Mouse (Mus musculus) midbrain, embryonic 11.5 days (tissue): ENCODE measurements at regions not wholly inside any gene's neighbourhood (a gene's known extent, or its start where the extent isn't known, plus 50 kb on each side); places are given as distances from the start of the nearest gene placed in this dataset.
A peak's percentile ranks its signal among the peaks of the same experiment; 100 is the strongest.

ENCODE experiments used
- ATAC-seq: fragments of 200-750 bp; cut with Nextera tagmentation; 2 replicates; pipeline ENCODE4 v1.8.0; 2017; ENCODE audit warnings: moderate TSS enrichment, moderate library complexity; ENCODE audit not compliant: low FRiP score
- DNase-seq: peaks from one replicate; pipeline ENCODE4 v3.0.0; 2015; ENCODE audit warnings: low spot score; ENCODE audit errors: missing footprints
- H3K27ac ChIP-seq: fragments of 300-500 bp; sonication (generic); 2 replicates; pipeline ENCODE4 v1.5.1; 2014; ENCODE audit warnings: low read depth, low read length
- H3K27me3 ChIP-seq: fragments of 300-500 bp; sonication (generic); 2 replicates; pipeline ENCODE4 v1.6.1; 2014; ENCODE audit warnings: mild to moderate bottlenecking, low read length, moderate library complexity, mixed read lengths; ENCODE audit not compliant: control insufficient read depth, insufficient read depth
- H3K36me3 ChIP-seq: fragments of 300-500 bp; sonication (generic); 2 replicates; pipeline ENCODE4 v1.6.1; 2014; ENCODE audit warnings: mild to moderate bottlenecking, low read length, moderate library complexity, mixed read lengths; ENCODE audit not compliant: control insufficient read depth, insufficient read depth
- H3K4me1 ChIP-seq: fragments of 300-500 bp; sonication (generic); 2 replicates; pipeline ENCODE4 v1.6.1; 2014; ENCODE audit warnings: low read length; ENCODE audit not compliant: control insufficient read depth, insufficient read depth
- H3K4me2 ChIP-seq: fragments of 300-500 bp; sonication (generic); 2 replicates; pipeline ENCODE4 v1.6.1; 2014; ENCODE audit warnings: mild to moderate bottlenecking, moderate library complexity
- H3K4me3 ChIP-seq: fragments of 300-500 bp; sonication (generic); 2 replicates; pipeline ENCODE4 v1.5.1; 2014; ENCODE audit warnings: low read depth, low read length
- H3K9ac ChIP-seq: fragments of 300-500 bp; sonication (generic); 2 replicates; pipeline ENCODE4 v1.6.1; 2014; ENCODE audit warnings: low read length
- H3K9me3 ChIP-seq: fragments of 300-500 bp; sonication (generic); 2 replicates; pipeline ENCODE4 v1.6.1; 2016; ENCODE audit warnings: low read length; ENCODE audit not compliant: control insufficient read depth
- WGBS: fragments of 180-500 bp; shearing (Covaris S2); extraction: QIAGEN DNeasy Blood & Tissue Kit; methylation state at CpG from one replicate; pipeline ENCODE4 v1.1.7; 2014; 5-methylcytosine and 5-hydroxymethylcytosine counted together

- ATAC-seq: no peak
- peak; percentile 82 for DNase-seq
- Histone ChIP-seq H3K27ac (no peak overlapping the region), H3K4me2 (no peak overlapping the region), H3K4me1 (no peaks in the 10 kb centered on the region), H3K9me3 (no peaks in the 10 kb centered on the region), H3K4me3 (no peak overlapping the region), H3K36me3 (no peaks in the 10 kb centered on the region), H3K9ac (no peak overlapping the region), H3K27me3 (peaks cover 41% of the 10 kb centered on the region)
- 54% methylated on average over 7 of the region's 7 CpGs for WGBS
Measured at GRCm38 (mm10) chr3:37981481-37982180, 257.3 kb upstream of the Gm5148 start.

GRCm38 (mm10) chr3:37979871-37980270 lies 255.6 kb upstream of the Gm5148 start:
- Histone ChIP-seq H3K9me3 (no peaks in the 10 kb centered on the region), H3K9ac (no peak overlapping the region), H3K4me3 (no peak overlapping the region), H3K36me3 (no peaks in the 10 kb centered on the region), H3K27me3 (peaks cover 29% of the 10 kb centered on the region), H3K4me1 (no peaks in the 10 kb centered on the region), H3K27ac (no peak overlapping the region), H3K4me2 (no peak overlapping the region)
- ATAC-seq: no peak
- 56% methylated on average over 5 of the region's 5 CpGs for WGBS
- DNase-seq: peak; percentile 85

GRCm38 (mm10) chr3:37978481-37978880 lies 254.2 kb upstream of the Gm5148 start:
- no peaks in the 10 kb centered on the region for H3K36me3 ChIP-seq
- H3K4me1 ChIP-seq: no peaks in the 10 kb centered on the region
- H3K9me3 ChIP-seq: no peaks in the 10 kb centered on the region
- no peak for ATAC-seq
- H3K4me3 ChIP-seq: no peak overlapping the region
- DNase-seq: peak; percentile 67
- WGBS: 40% methylated on average over 6 of the region's 6 CpGs
- no peak overlapping the region for H3K9ac ChIP-seq
- H3K27me3 ChIP-seq: peaks cover 20% of the 10 kb centered on the region
- H3K4me2 ChIP-seq: no peak overlapping the region
- no peak overlapping the region for H3K27ac ChIP-seq

- H3K9me3 ChIP-seq: no peaks in the 10 kb centered on the region
- H3K4me2 ChIP-seq: no peak overlapping the region
- no peak overlapping the region for H3K9ac ChIP-seq
- WGBS: 66% methylated on average over 3 of the region's 3 CpGs
- H3K27me3 ChIP-seq: peaks cover 17% of the 10 kb centered on the region
- H3K4me1 ChIP-seq: no peaks in the 10 kb centered on the region
- H3K36me3 ChIP-seq: no peaks in the 10 kb centered on the region
- no peak overlapping the region for H3K4me3 ChIP-seq
- DNase-seq: peak; percentile 81
- ATAC-seq: no peak
- H3K27ac ChIP-seq: no peak overlapping the region
Measured at GRCm38 (mm10) chr3:37977453-37977852, 253.2 kb upstream of the Gm5148 start.

GRCm38 (mm10) chr3:37976566-37976965 lies 252.3 kb upstream of the Gm5148 start:
- peaks cover 13% of the 10 kb centered on the region for H3K27me3 ChIP-seq
- H3K9ac ChIP-seq: no peak overlapping the region
- H3K4me3 ChIP-seq: no peak overlapping the region
- no peaks in the 10 kb centered on the region for H3K4me1 ChIP-seq
- no peak overlapping the region for H3K4me2 ChIP-seq
- no peaks in the 10 kb centered on the region for H3K36me3 ChIP-seq
- H3K9me3 ChIP-seq: no peaks in the 10 kb centered on the region
- DNase-seq (no peak), ATAC-seq (no peak)
- 55% methylated on average over 13 of the region's 13 CpGs for WGBS
- no peak overlapping the region for H3K27ac ChIP-seq

- H3K36me3 ChIP-seq: no peaks in the 10 kb centered on the region
- H3K4me2 ChIP-seq: no peak overlapping the region
- H3K9me3 ChIP-seq: no peaks in the 10 kb centered on the region
- ATAC-seq (no peak), DNase-seq (no peak)
- peaks cover 9% of the 10 kb centered on the region for H3K27me3 ChIP-seq
- 60% methylated on average over 11 of the region's 11 CpGs for WGBS
- no peak overlapping the region for H3K27ac ChIP-seq
- no peak overlapping the region for H3K9ac ChIP-seq
- no peak overlapping the region for H3K4me3 ChIP-seq
- no peaks in the 10 kb centered on the region for H3K4me1 ChIP-seq
Measured at GRCm38 (mm10) chr3:37975194-37975756, 251.0 kb upstream of the Gm5148 start.

GRCm38 (mm10) chr3:37972931-37973330 lies 248.6 kb upstream of the Gm5148 start:
- Histone ChIP-seq H3K4me2 (no peak overlapping the region), H3K36me3 (no peaks in the 10 kb centered on the region), H3K27me3 (peaks cover 4% of the 10 kb centered on the region; the same call in 1 of the 2 replicates), H3K4me1 (no peaks in the 10 kb centered on the region), H3K9me3 (no peaks in the 10 kb centered on the region), H3K9ac (no peak overlapping the region), H3K27ac (no peak overlapping the region), H3K4me3 (no peak overlapping the region)
- WGBS: 87% methylated on average over 3 of the region's 3 CpGs
- ATAC-seq (no peak), DNase-seq (peak; percentile 81)

- Histone ChIP-seq H3K4me2 (no peak overlapping the region), H3K9me3 (no peaks in the 10 kb centered on the region), H3K4me1 (no peaks in the 10 kb centered on the region), H3K36me3 (no peaks in the 10 kb centered on the region), H3K4me3 (no peak overlapping the region), H3K27me3 (0 out of 2 replicates have a peak, but pooled peaks cover 2% of the 10 kb centered on the region), H3K27ac (no peak overlapping the region), H3K9ac (no peak overlapping the region)
- ATAC-seq: no peak
- WGBS: 77% methylated on average over 2 of the region's 2 CpGs
- DNase-seq: peak; percentile 68
Measured at GRCm38 (mm10) chr3:37971240-37971639, 246.9 kb upstream of the Gm5148 start.

- no peak overlapping the region for H3K27ac ChIP-seq
- H3K9ac ChIP-seq: no peak overlapping the region
- no peak for ATAC-seq
- no peaks in the 10 kb centered on the region for H3K9me3 ChIP-seq
- no peaks in the 10 kb centered on the region for H3K4me1 ChIP-seq
- no peak for DNase-seq
- H3K36me3 ChIP-seq: no peaks in the 10 kb centered on the region
- H3K27me3 ChIP-seq: 0 out of 2 replicates have a peak, but pooled peaks cover 2% of the 10 kb centered on the region
- no peak overlapping the region for H3K4me3 ChIP-seq
- no peak overlapping the region for H3K4me2 ChIP-seq
Measured at GRCm38 (mm10) chr3:37968654-37969053, 244.4 kb upstream of the Gm5148 start.
